Mouse (Mus musculus): ENCODE measurements around the gene Srpk2.

DNA sequence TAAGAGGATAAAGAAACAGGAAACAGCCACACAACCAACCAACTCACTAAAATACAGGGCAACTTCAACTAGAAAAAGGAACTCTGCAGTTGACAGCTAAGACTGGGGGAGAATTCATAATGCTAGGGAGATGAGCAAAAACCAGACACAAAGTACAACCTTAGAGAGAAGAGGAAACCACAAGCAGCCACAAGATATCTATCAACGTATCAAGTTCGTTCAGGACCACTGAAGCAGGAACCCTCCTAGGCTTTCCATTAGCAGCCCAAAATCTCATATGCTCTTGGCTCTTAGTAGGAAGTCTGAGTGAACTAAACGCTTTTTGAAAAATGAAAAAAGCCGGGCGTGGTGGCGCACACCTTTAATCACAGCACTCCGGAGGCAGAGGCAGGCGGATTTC is 47.1 kb downstream of the Srpk2 start:
- no peak for TF ChIP-seq CTCF (IDR thresholded peaks at IDR 0.05; ENCODE audit: control insufficient read depth, insufficient read depth, insufficient read length)
- no peak for TF ChIP-seq MYOD1 (IDR thresholded peaks at IDR 0.05; ENCODE audit: control insufficient read depth, insufficient read length, low read depth)
- no peak for TF ChIP-seq MYOG (IDR thresholded peaks at IDR 0.05; ENCODE audit: control insufficient read depth, extremely low read depth, insufficient read length)
- TF ChIP-seq MAX (IDR thresholded peaks at IDR 0.05): no peak
- no peak for TF ChIP-seq CEBPB (IDR thresholded peaks at IDR 0.05; ENCODE audit: low read depth)
